Mouse (Mus musculus) WW6 (cell line): ENCODE measurements around the gene Aagab.

ENCODE experiments used
- DNase-seq: peaks from one replicate; pipeline ENCODE4 v3.0.0-alpha.2; 2013; ENCODE audit warnings: low read depth, low spot score

The Aagab gene

GRCm38 (mm10) chr9:63602043-63602939 lies at the start of gene Aagab, which contains the start of gene Iqch:
TSS of gene Aagab (plus strand) at chr9:63602660.
TSS of gene Iqch (minus strand) at chr9:63602493.
- DNase-seq: peak; percentile 93

- no peak for DNase-seq
Observed at GRCm38 (mm10) chr9:63553628-63554027, 48.8 kb upstream of the Aagab start.

GRCm38 (mm10) chr9:63555460-63555990 lies 46.9 kb upstream of the Aagab start:
- no peak for DNase-seq

GRCm38 (mm10) chr9:63556316-63556715 lies 46.1 kb upstream of the Aagab start:
- DNase-seq: no peak

- no peak for DNase-seq
Observed at GRCm38 (mm10) chr9:63556933-63557332, 45.5 kb upstream of the Aagab start.

- no peak for DNase-seq
Observed at GRCm38 (mm10) chr9:63561931-63562330, 40.5 kb upstream of the Aagab start.

GRCm38 (mm10) chr9:63563436-63563835 lies 39.0 kb upstream of the Aagab start:
- no peak for DNase-seq

GRCm38 (mm10) chr9:63568314-63568713 lies 34.1 kb upstream of the Aagab start:
- no peak for DNase-seq

GRCm38 (mm10) chr9:63568808-63569207 lies 33.7 kb upstream of the Aagab start:
- no peak for DNase-seq

- DNase-seq: no peak
Observed at GRCm38 (mm10) chr9:63571895-63572294, 30.6 kb upstream of the Aagab start.

GRCm38 (mm10) chr9:63572874-63573273 lies 29.6 kb upstream of the Aagab start:
- DNase-seq: no peak

- no peak for DNase-seq
Observed at GRCm38 (mm10) chr9:63577469-63577868, 25.0 kb upstream of the Aagab start.

- DNase-seq: no peak
Observed at GRCm38 (mm10) chr9:63579644-63580043, 22.8 kb upstream of the Aagab start.

GRCm38 (mm10) chr9:63580046-63580445 lies 22.4 kb upstream of the Aagab start:
- DNase-seq: no peak

GRCm38 (mm10) chr9:63581778-63582177 lies 20.7 kb upstream of the Aagab start:
- DNase-seq: no peak

GRCm38 (mm10) chr9:63585251-63585650 lies 17.2 kb upstream of the Aagab start:
- no peak for DNase-seq

GRCm38 (mm10) chr9:63589209-63589608 lies 13.3 kb upstream of the Aagab start:
- DNase-seq: no peak

GRCm38 (mm10) chr9:63590592-63590991 lies 11.9 kb upstream of the Aagab start:
- no peak for DNase-seq

- no peak for DNase-seq
Observed at GRCm38 (mm10) chr9:63591661-63592256, 10.7 kb upstream of the Aagab start.

- DNase-seq: no peak
Observed at GRCm38 (mm10) chr9:63595032-63595431, 7.4 kb upstream of the Aagab start.

GRCm38 (mm10) chr9:63595652-63596051 lies 6.8 kb upstream of the Aagab start:
- DNase-seq: no peak

- DNase-seq: no peak
Observed at GRCm38 (mm10) chr9:63596660-63597059, 5.8 kb upstream of the Aagab start.

- no peak for DNase-seq
Observed at GRCm38 (mm10) chr9:63603849-63604248, 1.4 kb downstream of the Aagab start.
